Mouse (Mus musculus) MEL (cell line): ENCODE measurements around the gene Dcdc2c. TPM values are rescaled to one million over a fixed set of nuclear protein-coding genes. Genes with fewer than 3 reads are reported as not detected.

Experiments used
- DNase-seq: peaks from one replicate; pipeline ENCODE4 v3.0.0; 2011; ENCODE audit warnings: low read depth, low spot score
- H3K27ac ChIP-seq: 2 replicates; pipeline ENCODE4 v1.5.1; 2012; ENCODE audit warnings: low read depth, mild to moderate bottlenecking, control low read depth, low read length, moderate library complexity; ENCODE audit not compliant: control insufficient read depth
- H3K27me3 ChIP-seq, 2 experiments: fragments of 150-350 bp in 1 of 2; sonication (generic) in 1 of 2; 2 replicates each; pipeline ENCODE4 v1.6.1; 2012; ENCODE audit warnings: low read length in 2 of 2, mild to moderate bottlenecking in 2 of 2, improper control_type of control experiment in 1 of 2, moderate library complexity in 1 of 2; ENCODE audit not compliant: insufficient read depth in 2 of 2, control insufficient read depth in 1 of 2
- H3K36me3 ChIP-seq, 2 experiments: 2 replicates each; pipeline ENCODE4 v1.6.1; 2012 to 2014; ENCODE audit warnings: low read length in 2 of 2, improper control_type of control experiment in 1 of 2, inconsistent platforms in 1 of 2, mild to moderate bottlenecking in 1 of 2; ENCODE audit not compliant: insufficient read depth in 2 of 2, control insufficient read depth in 1 of 2
- H3K4me1 ChIP-seq, 2 experiments: fragments of 150-350 bp in 1 of 2; sonication (generic) in 1 of 2; 2 replicates each; pipeline ENCODE4 v1.6.1; 2012; ENCODE audit warnings: low read length in 2 of 2, improper control_type of control experiment in 1 of 2, mild to moderate bottlenecking in 1 of 2; ENCODE audit not compliant: insufficient read depth in 2 of 2, control insufficient read depth in 1 of 2
- H3K4me3 ChIP-seq, 2 experiments: fragments of 150-350 bp in 1 of 2; sonication (generic) in 1 of 2; 2 replicates each; pipeline ENCODE4 v1.5.1; 2012; ENCODE audit warnings: low read depth in 2 of 2, low read length in 2 of 2, mild to moderate bottlenecking in 2 of 2, moderate library complexity in 2 of 2, control low read depth in 1 of 2, improper control_type of control experiment in 1 of 2; ENCODE audit not compliant: control insufficient read depth in 1 of 2, insufficient read depth in 1 of 2
- H3K79me2 ChIP-seq: 2 replicates; pipeline ENCODE4 v1.6.1; 2012; ENCODE audit warnings: mild to moderate bottlenecking, low read length, moderate library complexity; ENCODE audit not compliant: control insufficient read depth, poor library complexity, insufficient read depth
- H3K9ac ChIP-seq: 2 replicates; pipeline ENCODE4 v1.6.1; 2012; ENCODE audit warnings: low read depth, mild to moderate bottlenecking, control low read depth, low read length, moderate library complexity; ENCODE audit not compliant: control insufficient read depth, poor library complexity, severe bottlenecking
- H3K9me3 ChIP-seq: fragments of 150-350 bp; sonication (generic); replicated peaks from 2 replicates; pipeline ENCODE4 v1.6.1; 2012; ENCODE audit warnings: mild to moderate bottlenecking, low read length, improper control_type of control experiment, moderate library complexity; ENCODE audit not compliant: insufficient read depth
- BHLHE40 ChIP-seq: IDR thresholded peaks from 2 replicates; pipeline ENCODE4 v1.6.1; 2012; ENCODE audit warnings: low read depth, mild to moderate bottlenecking, inconsistent platforms, low read length, improper control_type of control experiment, borderline replicate concordance
- CHD2 ChIP-seq: IDR thresholded peaks from 2 replicates; pipeline ENCODE4 v1.6.1; 2011; ENCODE audit warnings: low read length, improper control_type of control experiment
- CTCF ChIP-seq, 3 experiments: IDR thresholded peaks in 2 of 3; conservative IDR thresholded peaks in 1 of 3; 2 replicates each; pipeline ENCODE4 v1.5.1; 2011 to 2012; ENCODE audit warnings: low read length in 3 of 3, low read depth in 2 of 3, mild to moderate bottlenecking in 2 of 3, improper control_type of control experiment in 1 of 3, inconsistent platforms in 1 of 3, mixed read lengths in 1 of 3, moderate library complexity in 1 of 3; ENCODE audit not compliant: control insufficient read depth in 1 of 3, insufficient read depth in 1 of 3, poor library complexity in 1 of 3, severe bottlenecking in 1 of 3
- E2F4 ChIP-seq: IDR thresholded peaks from 2 replicates; pipeline ENCODE4 v1.6.1; 2011; ENCODE audit warnings: low read depth, low read length, improper control_type of control experiment, borderline replicate concordance
- ELF1 ChIP-seq: IDR thresholded peaks from 2 replicates; pipeline ENCODE4 v1.6.1; 2014; ENCODE audit warnings: low read depth, mild to moderate bottlenecking, inconsistent platforms, low read length, improper control_type of control experiment, moderate library complexity
- ETS1 ChIP-seq: IDR thresholded peaks from 2 replicates; pipeline ENCODE4 v1.6.1; 2012; ENCODE audit warnings: low read depth, mild to moderate bottlenecking, inconsistent platforms, low read length, improper control_type of control experiment, moderate library complexity
- GATA1 ChIP-seq: IDR thresholded peaks from 2 replicates; pipeline ENCODE4 v1.6.1; 2011; ENCODE audit warnings: low read depth, low read length, improper control_type of control experiment
- HCFC1 ChIP-seq: IDR thresholded peaks from 2 replicates; pipeline ENCODE4 v1.6.1; 2012; ENCODE audit warnings: low read depth, mild to moderate bottlenecking, inconsistent platforms, low read length, improper control_type of control experiment, moderate library complexity
- JUND ChIP-seq: IDR thresholded peaks from 2 replicates; pipeline ENCODE4 v1.6.1; 2011; ENCODE audit warnings: low read depth, mild to moderate bottlenecking, improper control_type of control experiment, low read length
- KAT2A ChIP-seq: conservative IDR thresholded peaks from 2 replicates; pipeline ENCODE4 v1.6.1; 2012; ENCODE audit warnings: low read depth, low read length, improper control_type of control experiment, inconsistent platforms
- MAX ChIP-seq: IDR thresholded peaks from 2 replicates; pipeline ENCODE4 v1.6.1; 2011; ENCODE audit warnings: low read length, improper control_type of control experiment
- MAZ ChIP-seq: IDR thresholded peaks from 2 replicates; pipeline ENCODE4 v1.6.1; 2012; ENCODE audit warnings: low read depth, mild to moderate bottlenecking, inconsistent platforms, low read length, improper control_type of control experiment
- MEF2A ChIP-seq: IDR thresholded peaks from 2 replicates; pipeline ENCODE4 v1.6.1; 2014; ENCODE audit warnings: low read depth, mild to moderate bottlenecking, inconsistent platforms, low read length, improper control_type of control experiment; ENCODE audit not compliant: poor library complexity, insufficient replicate concordance, severe bottlenecking; ENCODE audit errors: extremely low read depth
- MYB ChIP-seq: IDR thresholded peaks from 2 replicates; pipeline ENCODE4 v1.6.1; 2011; ENCODE audit warnings: mild to moderate bottlenecking, low read depth, low read length, improper control_type of control experiment
- NRF1 ChIP-seq: IDR thresholded peaks from 2 replicates; pipeline ENCODE4 v1.6.1; 2014; ENCODE audit warnings: low read depth, mild to moderate bottlenecking, inconsistent platforms, low read length, improper control_type of control experiment, moderate library complexity; ENCODE audit not compliant: poor library complexity, insufficient read depth, severe bottlenecking
- POLR2AphosphoS2 ChIP-seq: IDR thresholded peaks from 2 replicates; pipeline ENCODE4 v1.6.1; 2011; ENCODE audit warnings: low read length, improper control_type of control experiment
- POLR2AphosphoS5 ChIP-seq: IDR thresholded peaks from 2 replicates; pipeline ENCODE4 v1.6.1; 2012; ENCODE audit warnings: low read depth, borderline replicate concordance, mild to moderate bottlenecking, inconsistent platforms, low read length, moderate library complexity, mixed read lengths
- RAD21 ChIP-seq: IDR thresholded peaks from 2 replicates; pipeline ENCODE4 v1.6.1; 2011; ENCODE audit warnings: mild to moderate bottlenecking, low read depth, low read length, improper control_type of control experiment
- RCOR1 ChIP-seq: IDR thresholded peaks from 2 replicates; pipeline ENCODE4 v1.6.1; 2012; ENCODE audit warnings: low read depth, mild to moderate bottlenecking, inconsistent platforms, low read length, improper control_type of control experiment
- SMC3 ChIP-seq: IDR thresholded peaks from 2 replicates; pipeline ENCODE4 v1.6.1; 2011; ENCODE audit warnings: low read depth, low read length, improper control_type of control experiment
- TAL1 ChIP-seq: IDR thresholded peaks from 2 replicates; pipeline ENCODE4 v1.6.1; 2012; ENCODE audit warnings: mild to moderate bottlenecking, inconsistent platforms, low read length, moderate library complexity, mixed read lengths
- TBP ChIP-seq: IDR thresholded peaks from 2 replicates; pipeline ENCODE4 v1.8.0; 2011; ENCODE audit warnings: low read depth, low read length, improper control_type of control experiment
- TCF12 ChIP-seq: IDR thresholded peaks from 2 replicates; pipeline ENCODE4 v1.6.1; 2014; ENCODE audit warnings: low read depth, mild to moderate bottlenecking, inconsistent platforms, low read length, improper control_type of control experiment, moderate library complexity
- UBTF ChIP-seq: IDR thresholded peaks from 2 replicates; pipeline ENCODE4 v1.6.1; 2012; ENCODE audit warnings: low read depth, mild to moderate bottlenecking, inconsistent platforms, low read length, improper control_type of control experiment, moderate library complexity, borderline replicate concordance; ENCODE audit not compliant: insufficient read depth
- ZKSCAN1 ChIP-seq: IDR thresholded peaks from 2 replicates; pipeline ENCODE4 v1.6.1; 2012; ENCODE audit warnings: low read depth, mild to moderate bottlenecking, inconsistent platforms, low read length, improper control_type of control experiment, moderate library complexity
- ZMIZ1 ChIP-seq: IDR thresholded peaks from 2 replicates; pipeline ENCODE4 v1.6.1; 2012; ENCODE audit warnings: low read depth, mild to moderate bottlenecking, inconsistent platforms, low read length, improper control_type of control experiment, moderate library complexity
- ZNF384 ChIP-seq: IDR thresholded peaks from 2 replicates; pipeline ENCODE4 v1.6.1; 2012; ENCODE audit warnings: low read depth, mild to moderate bottlenecking, inconsistent platforms, low read length, improper control_type of control experiment
- polyA plus RNA-seq, 2 experiments: library from polyadenylated mRNA; stranded (reverse) in 1 of 2; unstranded in 1 of 2; fragments of >175 nt in 1 of 2; fragments of >200 nt in 1 of 2; gene quantifications; 2 replicates each; pipeline versions ENCODE4 v1.2.1 to v1.2.4; 2012; ENCODE audit warnings: low replicate concordance in 2 of 2, low read depth in 1 of 2; ENCODE audit not compliant: insufficient read length in 2 of 2, insufficient read depth in 1 of 2, missing spikeins in 1 of 2
- total RNA-seq: library from RNA; depleted of rRNA; stranded (reverse); fragments of 300-350 nt; gene quantifications from 2 replicates; pipeline ENCODE4 v1.2.3, GENCODE M21; 2012

Dcdc2c gene
- total and polyA plus RNA-seq, 3 experiments = 0.06 TPM; not detected in 2

GRCm38 (mm10) chr12:28598526-28598991 is 46.4 kb upstream of the Dcdc2c start (continued):
- peak; percentile 75; the same call in 1 of the 2 replicates for TF ChIP-seq BHLHE40
- TF ChIP-seq POLR2AphosphoS5 = no peak
- TF ChIP-seq ETS1 = peak; percentile 42; the same call in 1 of the 2 replicates
- TF ChIP-seq ELF1 = no peak
- no peak for TF ChIP-seq MYB

DNA sequence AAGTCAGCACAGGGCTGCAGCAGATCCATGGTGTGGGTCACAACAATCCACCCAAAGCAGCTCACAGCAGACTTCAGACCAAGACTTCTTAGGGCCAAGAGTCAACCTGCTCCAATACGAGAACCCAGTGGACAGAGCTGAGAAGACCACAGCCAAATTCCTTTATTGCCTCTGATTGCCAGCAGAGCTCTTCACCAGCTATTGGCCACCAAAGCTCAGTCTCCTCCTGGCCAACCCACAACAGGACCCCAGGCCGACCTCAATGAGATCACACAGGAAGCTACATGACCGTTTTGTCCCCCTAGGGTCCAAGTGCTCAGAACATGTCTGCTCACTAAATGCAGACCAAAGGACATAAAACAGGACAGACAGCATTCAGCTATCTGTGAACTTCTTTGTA is 45.9 kb upstream of the Dcdc2c start:
- H3K9ac ChIP-seq = peak overlapping the region; percentile 61
- H3K9me3 ChIP-seq = no peaks in the 10 kb centered on the region
- H3K4me1 ChIP-seq = peaks cover 18 to 36% of the 10 kb centered on the region in 2 experiments
- H3K4me3 ChIP-seq = peak overlapping the region; percentile 41 to 53
- no peaks in the 10 kb centered on the region for H3K79me2 ChIP-seq
- peaks cover 0 to 15% of the 10 kb centered on the region in 2 experiments; a peak in 2 of 4 replicates for H3K36me3 ChIP-seq
- DNase-seq = no peak
- peak overlapping the region; percentile 93 for H3K27ac ChIP-seq
- H3K27me3 ChIP-seq = no peaks in the 10 kb centered on the region
- no peak for TF ChIP-seq CHD2
- no peak for TF ChIP-seq MEF2A
- TF ChIP-seq RCOR1 = no peak
- TF ChIP-seq POLR2AphosphoS2 = 0 out of 2 replicates have a peak, but pooled peaks have one; percentile 27

DNA sequence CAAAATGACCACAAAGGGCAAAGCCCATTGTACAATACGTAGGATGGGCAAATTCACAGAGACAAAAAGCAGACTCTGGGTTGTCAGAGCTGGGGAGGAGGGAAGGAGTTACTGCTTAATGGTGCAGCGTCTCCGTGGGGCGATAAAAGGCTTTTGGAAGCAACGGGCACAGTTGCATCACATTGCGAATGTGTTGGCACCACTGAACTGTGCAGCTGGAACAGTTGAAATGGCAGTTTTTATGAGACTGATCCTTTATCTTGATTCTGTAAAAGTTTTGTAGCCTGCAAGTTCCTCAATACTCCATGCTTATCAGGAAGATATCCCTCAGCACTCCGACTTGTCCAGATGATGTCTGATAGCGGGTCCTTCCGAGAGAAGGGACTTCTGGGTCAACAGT is 45.5 kb upstream of the Dcdc2c start:
- Histone ChIP-seq H3K9ac (peak overlapping the region; percentile 61), H3K4me3 (peak overlapping the region; percentile 41 to 53), H3K9me3 (no peaks in the 10 kb centered on the region), H3K4me1 (peaks cover 18 to 36% of the 10 kb centered on the region in 2 experiments), H3K27me3 (no peaks in the 10 kb centered on the region), H3K36me3 (peaks cover 0 to 15% of the 10 kb centered on the region in 2 experiments; a peak in 2 of 4 replicates), H3K79me2 (no peaks in the 10 kb centered on the region), H3K27ac (peak overlapping the region; percentile 93)
- peak; percentile 85 for DNase-seq
- TF ChIP-seq ZNF384 = 0 out of 2 replicates have a peak, but pooled peaks have one; percentile 32
- TF ChIP-seq MEF2A = peak; percentile 63; the same call in 1 of the 2 replicates
- no peak for TF ChIP-seq RAD21
- no peak for TF ChIP-seq E2F4
- TF ChIP-seq CTCF (IDR thresholded peaks at IDR 0.05 in 2 of 3, conservative IDR thresholded peaks at IDR 0.05 in 1 of 3; ENCODE audit: control insufficient read depth in 1 of 3, insufficient read depth in 1 of 3, low read depth in 2 of 3, low read length in 3 of 3, poor library complexity in 1 of 3, severe bottlenecking in 1 of 3) = no peak
- peak; percentile 95 for TF ChIP-seq GATA1
- TF ChIP-seq ZMIZ1 = peak; percentile 57; the same call in 1 of the 2 replicates
- peak; percentile 77; the same call in 1 of the 2 replicates for TF ChIP-seq JUND
- TF ChIP-seq ELF1 = 0 out of 2 replicates have a peak, but pooled peaks have one; percentile 15
- TF ChIP-seq TCF12 = peak; percentile 96
- TF ChIP-seq MAZ = 0 out of 2 replicates have a peak, but pooled peaks have one; percentile 52
- TF ChIP-seq POLR2AphosphoS2 = no peak
- peak; percentile 81 for TF ChIP-seq TBP
- peak; percentile 91; the same call in 1 of the 2 replicates for TF ChIP-seq UBTF
- TF ChIP-seq TAL1 = no peak; the same call in 1 of the 2 replicates
- no peak for TF ChIP-seq NRF1
- peak; percentile 77 for TF ChIP-seq RCOR1
- TF ChIP-seq MAX = peak; percentile 55; the same call in 1 of the 2 replicates
- no peak for TF ChIP-seq ZKSCAN1
- peak; percentile 94 for TF ChIP-seq MYB
- TF ChIP-seq SMC3 = peak; percentile 17
- peak; percentile 61 for TF ChIP-seq KAT2A
- TF ChIP-seq HCFC1 = peak; percentile 39; the same call in 1 of the 2 replicates
- TF ChIP-seq POLR2AphosphoS5 = no peak
